Mouse (Mus musculus) embryonic facial prominence, embryonic 13.5 days (tissue): ENCODE data around the gene Syf2. TPM values are rescaled to one million over a fixed set of nuclear protein-coding genes. Genes with fewer than 3 reads are reported as not detected.

Source experiments
- ATAC-seq: fragments of 200-750 bp; cut with Nextera tagmentation; 2 replicates; pipeline ENCODE4 v1.8.0; 2017; ENCODE audit warnings: low read depth; ENCODE audit not compliant: insufficient number of reproducible peaks, insufficient read depth, low FRiP score, low TSS enrichment
- H3K27ac ChIP-seq: fragments of 300-500 bp; sonication (generic); 2 replicates; pipeline ENCODE4 v1.5.1; 2015; ENCODE audit warnings: moderate library complexity, mild to moderate bottlenecking, inconsistent platforms
- H3K27me3 ChIP-seq: fragments of 300-500 bp; sonication (generic); 2 replicates; pipeline ENCODE4 v1.6.1; 2015; ENCODE audit warnings: mild to moderate bottlenecking, inconsistent platforms
- H3K36me3 ChIP-seq: fragments of 300-500 bp; sonication (generic); 2 replicates; pipeline ENCODE4 v1.6.1; 2015; ENCODE audit warnings: mild to moderate bottlenecking, inconsistent platforms
- H3K4me1 ChIP-seq: fragments of 300-500 bp; sonication (generic); 2 replicates; pipeline ENCODE4 v1.6.1; 2015; ENCODE audit warnings: inconsistent platforms
- H3K4me2 ChIP-seq: fragments of 300-500 bp; sonication (generic); 2 replicates; pipeline ENCODE4 v1.6.1; 2015; ENCODE audit warnings: moderate library complexity, mild to moderate bottlenecking, inconsistent platforms
- H3K4me3 ChIP-seq: fragments of 300-500 bp; sonication (generic); 2 replicates; pipeline ENCODE4 v1.5.1; 2015; ENCODE audit warnings: mild to moderate bottlenecking, inconsistent platforms
- H3K9ac ChIP-seq: fragments of 300-500 bp; sonication (generic); 2 replicates; pipeline ENCODE4 v1.6.1; 2015; ENCODE audit warnings: mild to moderate bottlenecking, inconsistent platforms
- H3K9me3 ChIP-seq: fragments of 300-500 bp; sonication (generic); 2 replicates; pipeline ENCODE4 v1.6.1; 2016; ENCODE audit warnings: inconsistent platforms
- WGBS: fragments of 180-500 bp; shearing (Covaris S2); methylation state at CpG from one replicate; pipeline ENCODE4 v1.1.7; 2015; ENCODE audit warnings: mixed read lengths; 5-methylcytosine and 5-hydroxymethylcytosine counted together
- polyA plus RNA-seq: library from polyadenylated mRNA; unstranded; fragments of >200 nt; fragmentation: Nextera tagmentation; extraction: Ambion mirVana; gene quantifications from 2 replicates; pipeline ENCODE4 v1.2.1, GENCODE M21; 2015

The Syf2 gene
- polyA plus RNA-seq, 1 experiment from 2014 or later: 78.7 TPM

- WGBS: 66% methylated on average over 5 of the region's 5 CpGs
- no peak for ATAC-seq
- Histone ChIP-seq H3K4me1 (peaks cover 12% of the 10 kb centered on the region), H3K9me3 (no peaks in the 10 kb centered on the region), H3K4me3 (no peak overlapping the region), H3K27me3 (no peaks in the 10 kb centered on the region), H3K36me3 (no peaks in the 10 kb centered on the region), H3K4me2 (no peak overlapping the region), H3K27ac (no peak overlapping the region), H3K9ac (no peak overlapping the region)
Measured at GRCm38 (mm10) chr4:134983136-134983535, 52.4 kb downstream of the Syf2 start.

GRCm38 (mm10) chr4:134984555-134984954, 53.9 kb downstream of the Syf2 start:
- H3K4me2 ChIP-seq: no peak overlapping the region
- ATAC-seq: no peak
- H3K4me3 ChIP-seq: no peak overlapping the region
- no peaks in the 10 kb centered on the region for H3K27me3 ChIP-seq
- WGBS: 66% methylated on average over 3 of the region's 3 CpGs
- no peak overlapping the region for H3K9ac ChIP-seq
- peaks cover 7% of the 10 kb centered on the region; the same call in 1 of the 2 replicates for H3K4me1 ChIP-seq
- H3K36me3 ChIP-seq: no peaks in the 10 kb centered on the region
- H3K9me3 ChIP-seq: no peaks in the 10 kb centered on the region
- H3K27ac ChIP-seq: no peak overlapping the region

GRCm38 (mm10) chr4:134985626-134986335, 55.1 kb downstream of the Syf2 start:
- WGBS: 69% methylated on average over 11 of the region's 11 CpGs
- Histone ChIP-seq H3K9ac (no peak overlapping the region), H3K27ac (no peak overlapping the region)

GRCm38 (mm10) chr4:134986336-134986635, 55.6 kb downstream of the Syf2 start:
- no peak overlapping the region; the same call in 1 of the 2 replicates for H3K9ac ChIP-seq
- no peaks in the 10 kb centered on the region for H3K27me3 ChIP-seq
- ATAC-seq: no peak
- no peak overlapping the region for H3K27ac ChIP-seq
- H3K4me2 ChIP-seq: no peak overlapping the region
- WGBS: 50% methylated on average over 4 of the region's 4 CpGs
- no peak overlapping the region for H3K4me3 ChIP-seq
- no peaks in the 10 kb centered on the region for H3K9me3 ChIP-seq
- H3K36me3 ChIP-seq: no peaks in the 10 kb centered on the region
- H3K4me1 ChIP-seq: 0 out of 2 replicates have a peak, but pooled peaks cover 4% of the 10 kb centered on the region

More at GRCm38 (mm10) chr4:134985626-134986335, 55.1 kb downstream of the Syf2 start:
- Histone ChIP-seq H3K4me1 (0 out of 2 replicates have a peak, but pooled peaks cover 4% of the 10 kb centered on the region), H3K9me3 (no peaks in the 10 kb centered on the region), H3K4me3 (no peak overlapping the region), H3K4me2 (no peak overlapping the region), H3K36me3 (no peaks in the 10 kb centered on the region), H3K27me3 (no peaks in the 10 kb centered on the region)
- no peak for ATAC-seq

- H3K4me3 ChIP-seq: no peak overlapping the region
- H3K27ac ChIP-seq: no peak overlapping the region
- no peaks in the 10 kb centered on the region for H3K27me3 ChIP-seq
- no peak for ATAC-seq
- H3K9me3 ChIP-seq: no peaks in the 10 kb centered on the region
- 0 out of 2 replicates have a peak, but pooled peaks cover 4% of the 10 kb centered on the region for H3K4me1 ChIP-seq
- H3K9ac ChIP-seq: no peak overlapping the region
- 72% methylated on average over 3 of the region's 3 CpGs for WGBS
- H3K36me3 ChIP-seq: no peaks in the 10 kb centered on the region
- H3K4me2 ChIP-seq: no peak overlapping the region
Measured at GRCm38 (mm10) chr4:134986963-134987362, 56.3 kb downstream of the Syf2 start.

Other genes starting within 250 kb of the Syf2 start
- gene Man1c1, start 226.6 kb upstream of the Syf2 start, polyA plus RNA-seq: 2.4 and 2.7 TPM in 2 replicates
- 25.6 and 27.2 TPM in 2 replicates for gene Ldlrap1, start 162.9 kb upstream of the Syf2 start, polyA plus RNA-seq
- 62.8 and 67.5 TPM in 2 replicates for gene Maco1, start 77.6 kb upstream of the Syf2 start, polyA plus RNA-seq
- gene Rhd, start 66.4 kb upstream of the Syf2 start, polyA plus RNA-seq: 2.4 and 6.1 TPM in 2 replicates
- 172 and 199 TPM in 2 replicates for gene Tmem50a, start 15.9 kb upstream of the Syf2 start, polyA plus RNA-seq
- gene Rsrp1, start 7.3 kb upstream of the Syf2 start, polyA plus RNA-seq: 512 and 574 TPM in 2 replicates
- gene Runx3, start 189.8 kb downstream of the Syf2 start, polyA plus RNA-seq: 3.1 and 3.9 TPM in 2 replicates